Mouse (Mus musculus): Measurements from ENCODE around the gene Sirt6. TPM values are rescaled to one million over a fixed set of nuclear protein-coding genes. Genes with fewer than 3 reads are reported as not detected.
A peak's percentile ranks its signal among the peaks of the same experiment; 100 is the strongest.

Sirt6 gene
- polyA plus RNA-seq, 1 experiment = 81.9 TPM

DNA sequence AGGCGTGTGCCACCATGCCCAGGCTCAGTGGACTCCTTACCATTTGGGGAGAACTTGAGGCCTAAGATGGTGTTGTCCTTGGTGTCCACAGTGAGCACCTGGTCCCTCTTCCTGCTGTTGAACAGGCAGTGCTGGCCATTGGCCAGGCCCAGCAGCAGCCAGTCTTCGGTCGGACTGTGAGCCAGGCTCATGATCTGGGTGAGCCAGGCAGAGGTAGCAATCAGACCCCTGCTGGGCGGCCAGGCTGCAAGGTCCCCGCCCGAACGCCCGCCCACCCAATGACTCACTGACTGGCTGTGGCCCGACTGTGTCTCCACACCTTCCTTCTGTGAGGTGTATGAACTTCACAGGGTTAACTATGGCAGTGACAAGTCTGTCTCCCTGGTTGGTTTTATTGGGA lies 35.8 kb downstream of the Sirt6 start:
- H3K4me1 ChIP-seq (replicated peaks; ENCODE audit: control insufficient read depth, insufficient read depth, low read length) = peaks cover 16% of the 10 kb centered on the region
- H3K27ac ChIP-seq (ENCODE audit: control insufficient read depth, insufficient read depth, low read length) = no peak overlapping the region
- H3K27me3 ChIP-seq (ENCODE audit: control insufficient read depth, insufficient read depth, low read length) = no peaks in the 10 kb centered on the region
- no peak for TF ChIP-seq POLR2A (IDR thresholded peaks at IDR 0.05; ENCODE audit: control insufficient read depth, extremely low read depth, insufficient read depth, low read length, poor library complexity)
- TF ChIP-seq CTCF (IDR thresholded peaks at IDR 0.05; ENCODE audit: borderline replicate concordance, control insufficient read depth, extremely low read depth, insufficient read depth, low read length, poor library complexity) = no peak
- 92% methylated on average over 9 of the region's 9 CpGs for WGBS
- no peak overlapping the region for H3K4me3 ChIP-seq (ENCODE audit: control insufficient read depth, insufficient read depth, low read length)
- no peaks in the 10 kb centered on the region for H3K36me3 ChIP-seq (ENCODE audit: control insufficient read depth, insufficient read depth, low read length)
- no peak for DNase-seq

DNA sequence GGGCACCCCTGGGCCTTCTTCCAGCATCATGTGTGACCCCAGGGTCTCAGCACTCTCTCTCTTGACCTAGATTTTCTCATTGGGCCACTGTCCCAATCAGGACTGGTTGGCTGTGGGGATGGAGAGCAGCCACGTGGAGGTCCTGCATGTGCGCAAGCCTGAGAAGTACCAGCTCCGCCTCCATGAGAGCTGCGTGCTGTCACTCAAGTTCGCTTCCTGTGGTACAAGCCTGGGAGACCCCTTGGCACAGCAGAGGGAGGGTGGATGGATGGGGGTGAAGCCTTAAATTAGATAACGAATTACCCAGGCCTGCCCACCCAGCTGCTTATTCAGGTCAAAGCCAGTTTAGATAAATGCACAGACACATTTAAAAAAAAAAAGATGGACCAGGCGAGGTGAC lies 38.9 kb downstream of the Sirt6 start:
- no peak overlapping the region for H3K4me3 ChIP-seq (ENCODE audit: control insufficient read depth, insufficient read depth, low read length)
- DNase-seq = no peak
- TF ChIP-seq CTCF (IDR thresholded peaks at IDR 0.05; ENCODE audit: borderline replicate concordance, control insufficient read depth, extremely low read depth, insufficient read depth, low read length, poor library complexity) (no peak), POLR2A (IDR thresholded peaks at IDR 0.05; ENCODE audit: control insufficient read depth, extremely low read depth, insufficient read depth, low read length, poor library complexity) (no peak)
- H3K4me1 ChIP-seq (replicated peaks; ENCODE audit: control insufficient read depth, insufficient read depth, low read length) = no peaks in the 10 kb centered on the region; the same call in 1 of the 2 replicates
- no peaks in the 10 kb centered on the region for H3K27me3 ChIP-seq (ENCODE audit: control insufficient read depth, insufficient read depth, low read length)
- WGBS = 86% methylated on average over 7 of the region's 7 CpGs
- no peak overlapping the region for H3K27ac ChIP-seq (ENCODE audit: control insufficient read depth, insufficient read depth, low read length)
- no peaks in the 10 kb centered on the region for H3K36me3 ChIP-seq (ENCODE audit: control insufficient read depth, insufficient read depth, low read length)

DNA sequence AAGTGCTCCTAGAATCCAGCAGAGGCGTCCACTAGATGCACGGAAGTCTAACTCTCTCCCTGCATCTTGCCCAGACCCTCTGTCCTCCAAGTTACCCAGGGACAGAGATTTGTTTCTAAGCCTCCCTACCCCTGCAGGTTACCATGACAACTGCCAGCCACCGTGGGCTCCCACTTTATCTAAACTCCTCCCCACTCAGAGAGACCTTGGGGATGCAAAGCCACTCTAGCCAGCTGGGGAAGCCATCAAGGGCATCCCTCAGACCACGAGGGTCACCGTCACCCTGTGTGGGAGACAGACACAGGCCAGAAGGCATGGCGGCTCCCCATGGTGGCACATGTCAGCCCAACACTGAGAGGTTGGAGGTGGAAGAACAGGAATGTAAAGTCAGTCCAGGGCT lies 44.2 kb downstream of the Sirt6 start:
- DNase-seq = no peak
- TF ChIP-seq POLR2A (IDR thresholded peaks at IDR 0.05; ENCODE audit: control insufficient read depth, extremely low read depth, insufficient read depth, low read length, poor library complexity) = no peak
- TF ChIP-seq CTCF (IDR thresholded peaks at IDR 0.05; ENCODE audit: borderline replicate concordance, control insufficient read depth, extremely low read depth, insufficient read depth, low read length, poor library complexity) = no peak
- WGBS = 63% methylated on average over 6 of the region's 6 CpGs
- H3K4me3 ChIP-seq (ENCODE audit: control insufficient read depth, insufficient read depth, low read length) = no peak overlapping the region
- no peak overlapping the region for H3K27ac ChIP-seq (ENCODE audit: control insufficient read depth, insufficient read depth, low read length)
- H3K27me3 ChIP-seq (ENCODE audit: control insufficient read depth, insufficient read depth, low read length) = no peaks in the 10 kb centered on the region
- H3K36me3 ChIP-seq (ENCODE audit: control insufficient read depth, insufficient read depth, low read length) = no peaks in the 10 kb centered on the region
- H3K4me1 ChIP-seq (replicated peaks; ENCODE audit: control insufficient read depth, insufficient read depth, low read length) = peaks cover 14% of the 10 kb centered on the region

DNA sequence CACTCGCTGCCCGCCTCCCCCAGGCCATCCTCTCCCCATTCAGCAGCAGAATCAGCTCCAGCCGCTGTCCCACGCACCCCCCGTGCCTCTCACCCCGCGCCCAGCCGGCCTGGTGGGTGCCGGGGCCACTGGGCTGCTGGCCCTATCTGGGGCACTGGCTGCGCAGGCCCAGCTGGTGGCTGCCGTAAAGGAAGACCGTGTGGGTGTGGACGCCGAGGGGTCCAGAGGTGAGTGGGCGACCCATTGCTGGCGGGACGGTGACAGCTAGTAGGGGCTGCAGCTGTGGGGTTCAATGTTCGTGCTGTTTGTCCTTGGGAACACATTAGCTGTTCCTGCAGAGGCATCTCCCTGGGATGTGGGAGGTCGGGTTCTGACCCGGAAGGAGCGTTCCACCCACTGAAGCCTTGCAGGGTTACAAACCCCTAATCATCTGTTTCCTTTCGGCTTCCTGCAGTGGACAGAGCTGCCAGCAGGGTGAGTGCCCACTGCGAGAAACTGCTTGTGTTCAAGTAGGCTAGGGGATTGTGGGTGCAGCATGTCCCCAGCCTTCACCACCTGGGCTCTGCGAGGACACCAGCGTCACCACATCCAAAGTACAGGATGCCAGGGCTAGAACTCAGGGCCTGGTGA lies 47.0 kb downstream of the Sirt6 start:
- no peak overlapping the region for H3K4me3 ChIP-seq (ENCODE audit: control insufficient read depth, insufficient read depth, low read length)
- 14% methylated on average over 25 of the region's 25 CpGs for WGBS

DNA sequence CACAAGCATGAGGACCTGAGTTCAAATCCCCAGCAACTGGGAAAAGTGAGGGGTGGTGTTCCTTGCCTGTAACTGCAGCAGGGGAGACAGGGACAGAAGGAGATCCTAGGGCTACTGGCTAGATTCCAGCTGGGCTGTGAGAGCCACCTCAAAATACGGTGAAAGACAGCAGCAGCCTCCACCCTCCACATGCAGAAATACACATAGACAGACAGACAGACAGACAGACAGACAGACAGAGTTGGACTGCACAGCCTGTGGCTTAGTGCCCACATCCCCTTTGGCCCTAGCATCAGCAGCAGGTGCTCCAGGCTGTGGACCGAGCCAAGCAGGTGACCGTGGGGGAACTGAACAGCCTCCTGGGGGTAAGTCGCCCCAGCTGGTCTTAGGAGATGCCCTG lies 47.6 kb downstream of the Sirt6 start:
- Histone ChIP-seq H3K27me3 (ENCODE audit: control insufficient read depth, insufficient read depth, low read length) (no peaks in the 10 kb centered on the region), H3K27ac (ENCODE audit: control insufficient read depth, insufficient read depth, low read length) (no peak overlapping the region), H3K4me3 (ENCODE audit: control insufficient read depth, insufficient read depth, low read length) (no peak overlapping the region), H3K4me1 (replicated peaks; ENCODE audit: control insufficient read depth, insufficient read depth, low read length) (peaks cover 25% of the 10 kb centered on the region), H3K36me3 (ENCODE audit: control insufficient read depth, insufficient read depth, low read length) (no peaks in the 10 kb centered on the region)
- no peak for TF ChIP-seq CTCF (IDR thresholded peaks at IDR 0.05; ENCODE audit: borderline replicate concordance, control insufficient read depth, extremely low read depth, insufficient read depth, low read length, poor library complexity)
- TF ChIP-seq POLR2A (IDR thresholded peaks at IDR 0.05; ENCODE audit: control insufficient read depth, extremely low read depth, insufficient read depth, low read length, poor library complexity) = no peak
- DNase-seq = no peak
- 19% methylated on average over 4 of the region's 4 CpGs for WGBS

More for the DNA sequence above, 47.0 kb downstream of the Sirt6 start:
- DNase-seq = peak; percentile 20
- Histone ChIP-seq H3K27me3 (ENCODE audit: control insufficient read depth, insufficient read depth, low read length) (no peaks in the 10 kb centered on the region), H3K4me1 (replicated peaks; ENCODE audit: control insufficient read depth, insufficient read depth, low read length) (peaks cover 20% of the 10 kb centered on the region), H3K27ac (ENCODE audit: control insufficient read depth, insufficient read depth, low read length) (no peak overlapping the region), H3K36me3 (ENCODE audit: control insufficient read depth, insufficient read depth, low read length) (no peaks in the 10 kb centered on the region)
- TF ChIP-seq POLR2A (IDR thresholded peaks at IDR 0.05; ENCODE audit: control insufficient read depth, extremely low read depth, insufficient read depth, low read length, poor library complexity) = no peak
- TF ChIP-seq CTCF (IDR thresholded peaks at IDR 0.05; ENCODE audit: borderline replicate concordance, control insufficient read depth, extremely low read depth, insufficient read depth, low read length, poor library complexity) = 0 out of 2 replicates have a peak, but pooled peaks have one; percentile 11

DNA sequence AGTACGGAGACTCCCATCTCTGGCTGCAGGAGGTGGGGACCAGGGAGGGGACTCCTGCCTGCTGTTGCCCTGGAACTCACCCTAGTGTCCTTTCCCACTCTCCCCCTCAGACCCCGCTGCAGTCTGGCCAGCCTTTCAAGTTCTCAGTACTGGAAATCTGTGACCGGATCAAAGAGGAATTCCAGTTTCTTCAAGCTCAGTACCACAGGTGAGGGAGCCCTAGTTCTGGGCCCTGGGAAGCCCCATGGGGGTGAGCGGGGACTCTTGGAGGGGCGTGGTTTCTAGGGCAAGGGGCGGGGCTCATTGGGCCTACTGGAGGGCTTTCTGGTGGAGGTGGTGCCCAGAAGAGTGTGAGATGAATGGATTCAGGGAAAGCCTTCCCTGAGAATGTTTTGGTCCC lies 51.9 kb downstream of the Sirt6 start:
- Histone ChIP-seq H3K27me3 (ENCODE audit: control insufficient read depth, insufficient read depth, low read length) (no peaks in the 10 kb centered on the region), H3K36me3 (ENCODE audit: control insufficient read depth, insufficient read depth, low read length) (no peaks in the 10 kb centered on the region), H3K27ac (ENCODE audit: control insufficient read depth, insufficient read depth, low read length) (no peak overlapping the region), H3K4me3 (ENCODE audit: control insufficient read depth, insufficient read depth, low read length) (peak overlapping the region; percentile 50), H3K4me1 (replicated peaks; ENCODE audit: control insufficient read depth, insufficient read depth, low read length) (peaks cover 51% of the 10 kb centered on the region)
- TF ChIP-seq CTCF (IDR thresholded peaks at IDR 0.05; ENCODE audit: borderline replicate concordance, control insufficient read depth, extremely low read depth, insufficient read depth, low read length, poor library complexity) = no peak
- no peak for TF ChIP-seq POLR2A (IDR thresholded peaks at IDR 0.05; ENCODE audit: control insufficient read depth, extremely low read depth, insufficient read depth, low read length, poor library complexity)
- 28% methylated on average over 6 of the region's 6 CpGs for WGBS
- DNase-seq = peak; percentile 60

Data from thymus, adult 2 months (tissue).